Comparison of ENCODE assay signal across 23 mouse cellular contexts in genomic region chr14:99967920-99968319, GRCm38 (mm10).
A peak's percentile ranks its signal among the peaks of the same experiment; 100 is the strongest.
DNase-seq lines count a peak whose midpoint lies in the region; ATAC-seq and TF ChIP-seq lines count a peak whose summit lies in the region.
"Had no signal": no experiment of that assay in that cellular context is flagged by ENCODE, and none has a peak within 500 bp of the region (broad histone marks: within the 10 kb centered on the region; RNA-seq: fewer than 3 reads in every experiment).

No protein-coding gene starts in this region.

- no peak overlapping the region for H3K4me3 ChIP-seq in forebrain, embryonic 15.5 days
- H3K4me3 ChIP-seq in forebrain, embryonic 13.5 days = no peak overlapping the region
- no peak overlapping the region for H3K4me3 ChIP-seq in midbrain, embryonic 14.5 days (replicated peaks; ENCODE audit: low read depth, low read length)
- H3K4me3 ChIP-seq in midbrain, embryonic 10.5 days = no peak overlapping the region
- no peak overlapping the region for H3K4me3 ChIP-seq in limb, embryonic 14.5 days (replicated peaks; ENCODE audit: low read length)
- no peak overlapping the region for H3K4me3 ChIP-seq in intestine, embryonic 16.5 days (ENCODE audit: low read length)
- H3K4me3 ChIP-seq: embryonic facial prominence, embryonic 10.5 days; heart, embryonic 10.5 days; intestine, embryonic 15.5 days; left cerebral cortex, adult 2 months; limb, embryonic 12.5 days; liver, embryonic 13.5 days had no signal

- TF ChIP-seq POLR2A in limb, embryonic 14.5 days (IDR thresholded peaks at IDR 0.05; ENCODE audit: borderline replicate concordance, extremely low read depth, insufficient read depth, insufficient read length) = no peak

- H3K9me3 ChIP-seq in forebrain, embryonic 15.5 days = no peaks in the 10 kb centered on the region
- H3K9me3 ChIP-seq in forebrain, embryonic 13.5 days (replicated peaks) = no peaks in the 10 kb centered on the region
- no peaks in the 10 kb centered on the region for H3K9me3 ChIP-seq in midbrain, embryonic 14.5 days (ENCODE audit: control insufficient read depth, low read length)
- no peaks in the 10 kb centered on the region for H3K9me3 ChIP-seq in midbrain, embryonic 10.5 days (replicated peaks)
- peaks cover 4% of the 10 kb centered on the region for H3K9me3 ChIP-seq in limb, embryonic 14.5 days (ENCODE audit: control insufficient read depth, low read length)
- H3K9me3 ChIP-seq in intestine, embryonic 16.5 days (ENCODE audit: control insufficient read depth, low read length) = no peaks in the 10 kb centered on the region
- H3K9me3 ChIP-seq: embryonic facial prominence, embryonic 10.5 days; heart, embryonic 10.5 days; intestine, embryonic 15.5 days; liver, embryonic 13.5 days had no signal

- H3K4me2 ChIP-seq in forebrain, embryonic 15.5 days (replicated peaks) = no peak overlapping the region
- no peak overlapping the region for H3K4me2 ChIP-seq in forebrain, embryonic 13.5 days
- no peak overlapping the region for H3K4me2 ChIP-seq in midbrain, embryonic 14.5 days (ENCODE audit: low read length)
- no peak overlapping the region for H3K4me2 ChIP-seq in limb, embryonic 14.5 days (replicated peaks; ENCODE audit: low read depth, low read length, severe bottlenecking)
- H3K4me2 ChIP-seq in intestine, embryonic 16.5 days (ENCODE audit: low read depth, low read length) = no peak overlapping the region
- H3K4me2 ChIP-seq: intestine, embryonic 15.5 days; limb, embryonic 12.5 days; liver, embryonic 13.5 days had no signal

- no peaks in the 10 kb centered on the region for H3K36me3 ChIP-seq in forebrain, embryonic 15.5 days
- H3K36me3 ChIP-seq in forebrain, embryonic 13.5 days (ENCODE audit: poor library complexity, severe bottlenecking) = no peaks in the 10 kb centered on the region
- H3K36me3 ChIP-seq in midbrain, embryonic 14.5 days (ENCODE audit: control insufficient read depth, insufficient read depth, low read length) = no peaks in the 10 kb centered on the region
- H3K36me3 ChIP-seq in midbrain, embryonic 10.5 days = no peaks in the 10 kb centered on the region
- H3K36me3 ChIP-seq in limb, embryonic 14.5 days (ENCODE audit: control insufficient read depth, insufficient read depth, low read length) = no peaks in the 10 kb centered on the region
- no peaks in the 10 kb centered on the region for H3K36me3 ChIP-seq in intestine, embryonic 16.5 days (ENCODE audit: control insufficient read depth, insufficient read depth, low read length)
- H3K36me3 ChIP-seq: embryonic facial prominence, embryonic 10.5 days; heart, embryonic 10.5 days; intestine, embryonic 15.5 days; limb, embryonic 12.5 days; liver, embryonic 13.5 days had no signal

- DNase-seq in midbrain, embryonic 14.5 days = peak; percentile 9
- no peak for DNase-seq in midbrain, embryonic 10.5 days (ENCODE audit: low spot score)
- DNase-seq in limb, embryonic 14.5 days (ENCODE audit: low spot score) = no peak
- peak; percentile 29 for DNase-seq in retina, embryonic 14.5 days (ENCODE audit: low spot score)
- DNase-seq: adrenal gland, postnatal 25 days; cerebellum, adult 9-11 months; heart, postnatal 4 days; kidney, postnatal 25 days; liver, embryonic 13.5 days; lung, adult 2 months; lung, postnatal 14 days; thymus, adult 18-20 months; thymus, postnatal 4 days had no signal

- H3K27ac ChIP-seq in forebrain, embryonic 15.5 days (replicated peaks) = no peak overlapping the region
- H3K27ac ChIP-seq in forebrain, embryonic 13.5 days = no peak overlapping the region
- no peak overlapping the region for H3K27ac ChIP-seq in midbrain, embryonic 14.5 days (replicated peaks; ENCODE audit: low read depth, low read length)
- H3K27ac ChIP-seq in midbrain, embryonic 10.5 days (replicated peaks) = no peak overlapping the region
- H3K27ac ChIP-seq in limb, embryonic 14.5 days (replicated peaks; ENCODE audit: low read depth, low read length) = no peak overlapping the region
- H3K27ac ChIP-seq in intestine, embryonic 16.5 days (ENCODE audit: low read length) = no peak overlapping the region
- H3K27ac ChIP-seq: embryonic facial prominence, embryonic 10.5 days; heart, embryonic 10.5 days; intestine, embryonic 15.5 days; left cerebral cortex, adult 2 months; limb, embryonic 12.5 days; liver, embryonic 13.5 days had no signal

- WGBS in forebrain, embryonic 15.5 days = 66% methylated on average over 4 of the region's 4 CpGs
- 74% methylated on average over 4 of the region's 4 CpGs for WGBS in forebrain, embryonic 13.5 days
- WGBS in midbrain, embryonic 14.5 days = 71% methylated on average over 4 of the region's 4 CpGs
- WGBS in midbrain, embryonic 10.5 days = 93% methylated on average over 4 of the region's 4 CpGs
- WGBS in limb, embryonic 14.5 days = 14% methylated on average over 4 of the region's 4 CpGs
- WGBS in intestine, embryonic 16.5 days = 58% methylated on average over 4 of the region's 4 CpGs

- H3K9ac ChIP-seq in forebrain, embryonic 15.5 days (replicated peaks) = no peak overlapping the region
- H3K9ac ChIP-seq in forebrain, embryonic 13.5 days = no peak overlapping the region
- H3K9ac ChIP-seq in midbrain, embryonic 14.5 days (replicated peaks; ENCODE audit: low read length) = no peak overlapping the region
- no peak overlapping the region for H3K9ac ChIP-seq in limb, embryonic 14.5 days (ENCODE audit: low read depth, low read length, severe bottlenecking)
- no peak overlapping the region for H3K9ac ChIP-seq in intestine, embryonic 16.5 days (ENCODE audit: low read depth, low read length)
- H3K9ac ChIP-seq: intestine, embryonic 15.5 days; limb, embryonic 12.5 days; liver, embryonic 13.5 days had no signal

- H3K27me3 ChIP-seq in forebrain, embryonic 15.5 days = no peaks in the 10 kb centered on the region
- no peaks in the 10 kb centered on the region for H3K27me3 ChIP-seq in forebrain, embryonic 13.5 days
- H3K27me3 ChIP-seq in midbrain, embryonic 14.5 days (ENCODE audit: control insufficient read depth, insufficient read depth, low read length) = no peaks in the 10 kb centered on the region
- H3K27me3 ChIP-seq in midbrain, embryonic 10.5 days (ENCODE audit: low read depth, poor library complexity, severe bottlenecking) = no peaks in the 10 kb centered on the region
- no peaks in the 10 kb centered on the region for H3K27me3 ChIP-seq in limb, embryonic 14.5 days (ENCODE audit: control insufficient read depth, insufficient read depth, low read length)
- no peaks in the 10 kb centered on the region for H3K27me3 ChIP-seq in intestine, embryonic 16.5 days (replicated peaks; ENCODE audit: control insufficient read depth, insufficient read depth, low read length)
- H3K27me3 ChIP-seq: intestine, embryonic 15.5 days; limb, embryonic 12.5 days; liver, embryonic 13.5 days had no signal

- peak; percentile 46; the same call in 1 of the 2 replicates for ATAC-seq in forebrain, embryonic 15.5 days (replicated peaks)
- no peak for ATAC-seq in forebrain, embryonic 13.5 days
- no peak for ATAC-seq in midbrain, embryonic 14.5 days (ENCODE audit: low FRiP score, low TSS enrichment)
- 0 out of 2 replicates have a peak, but pooled peaks have one; percentile 23 for ATAC-seq in limb, embryonic 14.5 days (ENCODE audit: low FRiP score, low read depth)
- ATAC-seq in frontal cortex, adult (ENCODE audit: low TSS enrichment) = no peak
- ATAC-seq in intestine, embryonic 16.5 days = no peak
- ATAC-seq: CD4-positive, CD25-positive, alpha-beta regulatory T cell, adult 4 months; intestine, embryonic 15.5 days had no signal

- no peaks in the 10 kb centered on the region for H3K4me1 ChIP-seq in forebrain, embryonic 15.5 days
- H3K4me1 ChIP-seq in forebrain, embryonic 13.5 days = no peaks in the 10 kb centered on the region
- 0 out of 2 replicates have a peak, but pooled peaks cover 4% of the 10 kb centered on the region for H3K4me1 ChIP-seq in midbrain, embryonic 14.5 days (ENCODE audit: control insufficient read depth, insufficient read depth, low read length)
- no peaks in the 10 kb centered on the region for H3K4me1 ChIP-seq in midbrain, embryonic 10.5 days
- H3K4me1 ChIP-seq in limb, embryonic 14.5 days (ENCODE audit: control insufficient read depth, insufficient read depth, low read length) = peaks cover 9% of the 10 kb centered on the region
- no peaks in the 10 kb centered on the region for H3K4me1 ChIP-seq in intestine, embryonic 16.5 days (ENCODE audit: control insufficient read depth, insufficient read depth, low read length)
- H3K4me1 ChIP-seq: embryonic facial prominence, embryonic 10.5 days; heart, embryonic 10.5 days; intestine, embryonic 15.5 days; liver, embryonic 13.5 days had no signal

Comparison
In these comparisons a context has a peak if more than half of its experiments do, and no peak if none do; other contexts are left out.
1. ATAC-seq: peak in forebrain, embryonic 15.5 days (single experiment) and limb, embryonic 14.5 days (single experiment); none in forebrain, embryonic 13.5 days (single experiment), midbrain, embryonic 14.5 days (single experiment), frontal cortex, adult (single experiment) and intestine, embryonic 16.5 days (single experiment).
2. DNase-seq: peak in midbrain, embryonic 14.5 days (single experiment) and retina, embryonic 14.5 days (single experiment); none in midbrain, embryonic 10.5 days (single experiment) and limb, embryonic 14.5 days (single experiment).